Mouse (Mus musculus) frontal cortex, adult (tissue): ENCODE measurements around the gene Vmn1r132.
"Not testable (repeated sequence)": the region's sequence is repeated elsewhere in the genome, so short reads cannot be mapped to it uniquely, and the experiment has no call there.

Experiments used
- ATAC-seq: cut with Nextera tagmentation; 2 replicates; pipeline ENCODE4 v1.9.2; 2017; ENCODE audit warnings: mild to moderate bottlenecking, moderate library complexity, mixed read lengths; ENCODE audit not compliant: low TSS enrichment

The Vmn1r132 gene

DNA sequence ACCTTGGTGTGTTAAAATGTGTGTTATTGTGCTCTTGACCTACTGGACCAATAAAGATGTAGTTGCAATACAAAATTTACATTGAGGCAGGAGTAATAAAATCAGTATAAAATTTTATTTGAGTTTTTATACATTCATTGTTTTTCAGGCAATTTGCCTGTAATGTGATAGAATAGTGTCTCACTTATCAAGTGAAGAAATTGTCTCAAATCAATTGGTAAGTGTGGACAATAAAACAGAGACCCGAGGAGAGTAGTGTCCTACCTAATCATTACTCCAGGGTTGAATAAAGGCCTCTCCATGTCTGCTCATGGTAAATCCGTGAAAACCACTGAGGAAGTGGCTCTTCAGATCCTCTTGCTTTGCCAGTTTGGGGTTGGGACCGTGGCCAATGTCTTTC, at the start of gene Vmn1r132:
Gene Vmn1r132, plus strand, starts transcription at position 301 of the 400 bp plus-strand sequence.
- not testable (repeated sequence) for ATAC-seq
